Mouse (Mus musculus) CH12.LX (cell line): ENCODE data around the gene Gm1043.

ENCODE experiments used
- CTCF ChIP-seq, 2 experiments: IDR thresholded peaks in 1 of 2; conservative IDR thresholded peaks in 1 of 2; 2 replicates each; pipeline ENCODE4 v1.5.1; 2011 to 2012; ENCODE audit warnings: low read depth in 2 of 2, low read length in 2 of 2, improper control_type of control experiment in 1 of 2, inconsistent platforms in 1 of 2, mild to moderate bottlenecking in 1 of 2, moderate library complexity in 1 of 2
- E2F4 ChIP-seq: IDR thresholded peaks from 2 replicates; pipeline ENCODE4 v1.6.1; 2011; ENCODE audit warnings: low read depth, low read length, improper control_type of control experiment; ENCODE audit not compliant: insufficient replicate concordance
- ELF1 ChIP-seq: IDR thresholded peaks from 2 replicates; pipeline ENCODE4 v1.6.1; 2014; ENCODE audit warnings: low read depth, mild to moderate bottlenecking, inconsistent platforms, low read length, improper control_type of control experiment
- EP300 ChIP-seq: IDR thresholded peaks from 2 replicates; pipeline ENCODE4 v1.6.1; 2011; ENCODE audit warnings: low read length, improper control_type of control experiment
- MAFK ChIP-seq: IDR thresholded peaks from 2 replicates; pipeline ENCODE4 v1.6.1; 2011; ENCODE audit warnings: low read length, improper control_type of control experiment; ENCODE audit not compliant: insufficient replicate concordance
- MAX ChIP-seq: IDR thresholded peaks from 2 replicates; pipeline ENCODE4 v1.6.1; 2011; ENCODE audit warnings: low read length, improper control_type of control experiment
- POLR2A ChIP-seq: IDR thresholded peaks from 2 replicates; pipeline ENCODE4 v1.6.1; 2011; ENCODE audit warnings: low read depth, mild to moderate bottlenecking, improper control_type of control experiment, low read length
- SIN3A ChIP-seq: IDR thresholded peaks from 2 replicates; pipeline ENCODE4 v1.6.1; 2012; ENCODE audit warnings: low read length, improper control_type of control experiment, inconsistent platforms
- SMC3 ChIP-seq: IDR thresholded peaks from 2 replicates; pipeline ENCODE4 v1.6.1; 2011; ENCODE audit warnings: low read depth, low read length, improper control_type of control experiment

GRCm38 (mm10) chr5:37257243-37257642 is 172.1 kb downstream of the Gm1043 start:
- TF ChIP-seq EP300 (no peak), POLR2A (no peak), ELF1 (no peak), CTCF (conservative IDR thresholded peaks at IDR 0.05 in 1 of 2, IDR thresholded peaks at IDR 0.05 in 1 of 2; ENCODE audit: low read depth in 2 of 2, low read length in 2 of 2) (no peak), MAFK (no peak), SIN3A (peak; percentile 73), MAX (peak; percentile 77), SMC3 (no peak), E2F4 (no peak)
